Mouse (Mus musculus): Measurements from ENCODE around the gene Ppm1f. TPM values are rescaled to one million over a fixed set of nuclear protein-coding genes. Genes with fewer than 3 reads are reported as not detected.

Ppm1f gene
- polyA plus RNA-seq, 2 experiments: 22.0 to 31.0 TPM

GRCm38 (mm10) chr16:16870241-16870616 lies 26.0 kb upstream of the Ppm1f start:
- no peaks in the 10 kb centered on the region for H3K27me3 ChIP-seq (ENCODE audit: control insufficient read depth, insufficient read depth, low read length)
- peak overlapping the region; percentile 55 for H3K4me2 ChIP-seq (replicated peaks; ENCODE audit: low read depth, low read length, severe bottlenecking)
- peak overlapping the region; percentile 72 for H3K4me3 ChIP-seq (replicated peaks; ENCODE audit: low read length)
- peak overlapping the region; percentile 89 for H3K9ac ChIP-seq (ENCODE audit: low read depth, low read length, severe bottlenecking)
- ATAC-seq (ENCODE audit: low FRiP score, low read depth) (peak; percentile 55), DNase-seq (ENCODE audit: low spot score) (no peak)
- peak overlapping the region; percentile 95 for H3K27ac ChIP-seq (replicated peaks; ENCODE audit: low read depth, low read length)
- peaks cover 5% of the 10 kb centered on the region; the same call in 1 of the 2 replicates for H3K4me1 ChIP-seq (ENCODE audit: control insufficient read depth, insufficient read depth, low read length)
- TF ChIP-seq POLR2A (IDR thresholded peaks at IDR 0.05; ENCODE audit: borderline replicate concordance, extremely low read depth, insufficient read depth, insufficient read length): no peak
- peaks cover 7% of the 10 kb centered on the region; the same call in 1 of the 2 replicates for H3K36me3 ChIP-seq (ENCODE audit: control insufficient read depth, insufficient read depth, low read length)
- no peaks in the 10 kb centered on the region for H3K9me3 ChIP-seq (ENCODE audit: control insufficient read depth, low read length)
- WGBS: 35% methylated on average over 7 of the region's 7 CpGs

- peak; percentile 95 for ATAC-seq (ENCODE audit: low FRiP score, low read depth)
Measured at GRCm38 (mm10) chr16:16870617-16871331, 25.5 kb upstream of the Ppm1f start, which contains the start of the genes Top3b and Vpreb1. Top3b (plus strand) TSS chr16:16870736. Vpreb1 (minus strand) TSS chr16:16870843.

GRCm38 (mm10) chr16:16879025-16879424 lies 17.2 kb upstream of the Ppm1f start:
- ATAC-seq (ENCODE audit: low FRiP score, low read depth): peak; percentile 45; the same call in 1 of the 2 replicates

More at GRCm38 (mm10) chr16:16870617-16871331, 25.5 kb upstream of the Ppm1f start, which contains the start of the genes Top3b and Vpreb1:
- Histone ChIP-seq H3K27me3 (ENCODE audit: control insufficient read depth, insufficient read depth, low read length) (no peaks in the 10 kb centered on the region), H3K27ac (replicated peaks; ENCODE audit: low read depth, low read length) (peak within 1 kb of the TSS; percentile 95), H3K4me2 (replicated peaks; ENCODE audit: low read depth, low read length, severe bottlenecking) (peak within 1 kb of the TSS; percentile 55), H3K4me1 (ENCODE audit: control insufficient read depth, insufficient read depth, low read length) (peaks cover 5% of the 10 kb centered on the region; the same call in 1 of the 2 replicates), H3K4me3 (replicated peaks; ENCODE audit: low read length) (peak within 1 kb of the TSS; percentile 72), H3K9ac (ENCODE audit: low read depth, low read length, severe bottlenecking) (peak within 1 kb of the TSS; percentile 89), H3K9me3 (ENCODE audit: control insufficient read depth, low read length) (no peaks in the 10 kb centered on the region), H3K36me3 (ENCODE audit: control insufficient read depth, insufficient read depth, low read length) (peaks cover 10% of the 10 kb centered on the region; the same call in 1 of the 2 replicates)
- under 1% methylated on average over 45 of the region's 49 CpGs for WGBS
- peak; percentile 93 for DNase-seq (ENCODE audit: low spot score)
- peak; percentile 73; the same call in 1 of the 2 replicates for TF ChIP-seq POLR2A (IDR thresholded peaks at IDR 0.05; ENCODE audit: borderline replicate concordance, extremely low read depth, insufficient read depth, insufficient read length)

GRCm38 (mm10) chr16:16888341-16888740 lies 7.9 kb upstream of the Ppm1f start:
- TF ChIP-seq POLR2A (IDR thresholded peaks at IDR 0.05; ENCODE audit: borderline replicate concordance, extremely low read depth, insufficient read depth, insufficient read length): no peak
- DNase-seq (ENCODE audit: low spot score) (no peak), ATAC-seq (ENCODE audit: low FRiP score, low read depth) (no peak)
- Histone ChIP-seq H3K9me3 (ENCODE audit: control insufficient read depth, low read length) (no peaks in the 10 kb centered on the region), H3K27me3 (ENCODE audit: control insufficient read depth, insufficient read depth, low read length) (no peaks in the 10 kb centered on the region), H3K4me1 (ENCODE audit: control insufficient read depth, insufficient read depth, low read length) (no peaks in the 10 kb centered on the region), H3K4me2 (replicated peaks; ENCODE audit: low read depth, low read length, severe bottlenecking) (no peak overlapping the region), H3K36me3 (ENCODE audit: control insufficient read depth, insufficient read depth, low read length) (peaks cover 99% of the 10 kb centered on the region), H3K27ac (replicated peaks; ENCODE audit: low read depth, low read length) (no peak overlapping the region), H3K9ac (ENCODE audit: low read depth, low read length, severe bottlenecking) (no peak overlapping the region), H3K4me3 (replicated peaks; ENCODE audit: low read length) (no peak overlapping the region)
- 93% methylated on average over 1 of the region's 1 CpGs for WGBS

More at GRCm38 (mm10) chr16:16879025-16879424, 17.2 kb upstream of the Ppm1f start:
- TF ChIP-seq POLR2A (IDR thresholded peaks at IDR 0.05; ENCODE audit: borderline replicate concordance, extremely low read depth, insufficient read depth, insufficient read length): no peak
- no peak for DNase-seq (ENCODE audit: low spot score)
- Histone ChIP-seq H3K4me1 (ENCODE audit: control insufficient read depth, insufficient read depth, low read length) (no peaks in the 10 kb centered on the region), H3K9me3 (ENCODE audit: control insufficient read depth, low read length) (peaks cover 4% of the 10 kb centered on the region; the same call in 1 of the 2 replicates), H3K27me3 (ENCODE audit: control insufficient read depth, insufficient read depth, low read length) (no peaks in the 10 kb centered on the region), H3K4me2 (replicated peaks; ENCODE audit: low read depth, low read length, severe bottlenecking) (no peak overlapping the region), H3K27ac (replicated peaks; ENCODE audit: low read depth, low read length) (no peak overlapping the region), H3K9ac (ENCODE audit: low read depth, low read length, severe bottlenecking) (no peak overlapping the region), H3K36me3 (ENCODE audit: control insufficient read depth, insufficient read depth, low read length) (peaks cover 90% of the 10 kb centered on the region), H3K4me3 (replicated peaks; ENCODE audit: low read length) (no peak overlapping the region)
- whole genome bisulfite sequencing: 86% methylated on average over 5 of the region's 5 CpGs

- ATAC-seq (ENCODE audit: low FRiP score, low read depth) (no peak), DNase-seq (ENCODE audit: low spot score) (no peak)
- H3K4me1 ChIP-seq (ENCODE audit: control insufficient read depth, insufficient read depth, low read length): peaks cover 3% of the 10 kb centered on the region; the same call in 1 of the 2 replicates
- peaks cover 62% of the 10 kb centered on the region for H3K36me3 ChIP-seq (ENCODE audit: control insufficient read depth, insufficient read depth, low read length)
- 93% methylated on average over 7 of the region's 7 CpGs for WGBS
- no peaks in the 10 kb centered on the region for H3K27me3 ChIP-seq (ENCODE audit: control insufficient read depth, insufficient read depth, low read length)
- H3K4me2 ChIP-seq (replicated peaks; ENCODE audit: low read depth, low read length, severe bottlenecking): no peak overlapping the region
- no peak overlapping the region for H3K27ac ChIP-seq (replicated peaks; ENCODE audit: low read depth, low read length)
- H3K4me3 ChIP-seq (replicated peaks; ENCODE audit: low read length): no peak overlapping the region
- H3K9ac ChIP-seq (ENCODE audit: low read depth, low read length, severe bottlenecking): no peak overlapping the region
- H3K9me3 ChIP-seq (ENCODE audit: control insufficient read depth, low read length): no peaks in the 10 kb centered on the region
- TF ChIP-seq POLR2A (IDR thresholded peaks at IDR 0.05; ENCODE audit: borderline replicate concordance, extremely low read depth, insufficient read depth, insufficient read length): no peak
Measured at GRCm38 (mm10) chr16:16892366-16892765, 3.9 kb upstream of the Ppm1f start.
